Mouse (Mus musculus): ENCODE measurements at regions not wholly inside any gene's neighbourhood (a gene's known extent, or its start where the extent isn't known, plus 50 kb on each side); places are given as distances from the start of the nearest gene placed in this dataset.
"Not testable (repeated sequence)": the region's sequence is repeated elsewhere in the genome, so short reads cannot be mapped to it uniquely, and the experiment has no call there.

- H3K9me3 ChIP-seq (ENCODE audit: control insufficient read depth, low read length); H3K9ac ChIP-seq (ENCODE audit: low read depth, low read length); H3K4me1 ChIP-seq (ENCODE audit: control insufficient read depth, insufficient read depth, low read length); H3K27me3 ChIP-seq (replicated peaks; ENCODE audit: control insufficient read depth, insufficient read depth, low read length); H3K4me2 ChIP-seq (ENCODE audit: low read depth, low read length); H3K36me3 ChIP-seq (ENCODE audit: control insufficient read depth, insufficient read depth, low read length); H3K4me3 ChIP-seq (ENCODE audit: low read length); ATAC-seq; H3K27ac ChIP-seq (ENCODE audit: low read length): not testable (repeated sequence)
- 96% methylated on average over 1 of the region's 1 CpGs for WGBS
These were observed 117.0 kb downstream of the Lyplal1 start for GRCm38 (mm10) chr1:186000066-186000465.

- Histone ChIP-seq H3K4me3 (ENCODE audit: low read length) (no peak overlapping the region), H3K9me3 (ENCODE audit: control insufficient read depth, low read length) (no peaks in the 10 kb centered on the region), H3K36me3 (ENCODE audit: control insufficient read depth, insufficient read depth, low read length) (no peaks in the 10 kb centered on the region), H3K27me3 (replicated peaks; ENCODE audit: control insufficient read depth, insufficient read depth, low read length) (no peaks in the 10 kb centered on the region), H3K4me2 (ENCODE audit: low read depth, low read length) (no peak overlapping the region), H3K4me1 (ENCODE audit: control insufficient read depth, insufficient read depth, low read length) (no peaks in the 10 kb centered on the region), H3K27ac (ENCODE audit: low read length) (no peak overlapping the region), H3K9ac (ENCODE audit: low read depth, low read length) (no peak overlapping the region)
- ATAC-seq = no peak
- 80% methylated on average over 1 of the region's 1 CpGs for WGBS
These were observed 103.7 kb downstream of the Lyplal1 start for GRCm38 (mm10) chr1:186013413-186013812.

DNA sequence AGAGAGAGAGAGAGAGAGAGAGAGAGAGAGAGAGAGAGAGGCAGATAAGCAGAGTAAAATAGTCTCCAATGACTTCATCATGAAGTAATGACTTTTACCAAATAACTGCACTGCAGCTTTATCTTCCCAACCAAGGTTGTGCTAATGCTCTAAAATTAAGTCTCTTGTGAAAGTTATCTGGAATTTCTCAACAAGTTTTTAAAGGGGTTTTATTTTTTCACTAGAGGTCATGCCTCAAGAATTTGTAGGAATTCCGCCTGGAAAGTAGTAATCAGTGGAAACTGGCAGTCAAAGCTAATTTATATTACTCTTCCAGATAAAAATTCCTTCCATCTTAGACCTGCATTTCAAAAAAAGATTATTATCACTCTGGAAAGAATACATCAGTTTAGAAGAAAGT is 102.9 kb downstream of the Lyplal1 start:
- no peak for ATAC-seq
- no peak overlapping the region for H3K27ac ChIP-seq (ENCODE audit: low read length)
- no peak overlapping the region for H3K4me3 ChIP-seq (ENCODE audit: low read length)
- H3K4me2 ChIP-seq (ENCODE audit: low read depth, low read length) = no peak overlapping the region
- H3K9ac ChIP-seq (ENCODE audit: low read depth, low read length) = no peak overlapping the region
- WGBS = 55% methylated on average over 1 of the region's 1 CpGs
- no peaks in the 10 kb centered on the region for H3K27me3 ChIP-seq (replicated peaks; ENCODE audit: control insufficient read depth, insufficient read depth, low read length)
- H3K36me3 ChIP-seq (ENCODE audit: control insufficient read depth, insufficient read depth, low read length) = no peaks in the 10 kb centered on the region
- H3K9me3 ChIP-seq (ENCODE audit: control insufficient read depth, low read length) = no peaks in the 10 kb centered on the region
- no peaks in the 10 kb centered on the region for H3K4me1 ChIP-seq (ENCODE audit: control insufficient read depth, insufficient read depth, low read length)

DNA sequence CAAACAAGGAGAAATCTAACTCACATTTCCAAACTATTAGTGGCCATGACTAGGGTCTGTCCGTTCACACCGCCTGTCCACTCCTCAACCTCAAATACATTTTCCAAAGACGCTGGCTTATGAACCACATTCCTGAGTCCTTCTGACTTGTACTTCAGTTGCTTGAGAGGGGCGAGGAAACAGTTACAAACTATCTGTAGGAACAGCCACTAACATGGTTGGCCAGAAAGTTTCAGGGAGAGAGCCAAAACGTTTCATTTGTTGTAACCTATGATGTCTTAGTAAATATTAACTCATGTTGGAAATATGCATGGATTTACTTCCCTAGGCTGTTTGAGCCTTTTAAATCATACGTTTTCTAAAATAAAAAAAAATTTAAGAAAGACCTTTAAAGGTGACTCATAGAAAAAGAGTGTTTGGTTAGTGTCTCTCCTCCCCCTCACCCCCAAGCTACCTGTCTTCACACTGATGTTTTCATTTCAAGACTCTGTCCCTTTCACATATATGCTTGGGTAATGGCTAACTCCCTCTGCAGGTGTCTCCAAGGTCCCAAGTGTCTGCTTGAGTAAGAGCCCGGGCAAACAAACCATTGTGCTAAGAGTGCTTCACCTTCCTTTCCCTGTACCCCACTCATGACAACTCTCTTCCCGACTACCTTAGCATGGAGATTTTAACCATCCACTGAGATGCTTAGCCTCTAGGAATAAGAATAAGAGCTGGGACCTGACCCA is 101.1 kb downstream of the Lyplal1 start:
- ATAC-seq = no peak
- H3K9ac ChIP-seq (ENCODE audit: low read depth, low read length) = no peak overlapping the region
- 61% methylated on average over 8 of the region's 8 CpGs for whole genome bisulfite sequencing
- no peaks in the 10 kb centered on the region for H3K36me3 ChIP-seq (ENCODE audit: control insufficient read depth, insufficient read depth, low read length)
- H3K27ac ChIP-seq (ENCODE audit: low read length) = no peak overlapping the region
- no peaks in the 10 kb centered on the region for H3K9me3 ChIP-seq (ENCODE audit: control insufficient read depth, low read length)
- no peak overlapping the region for H3K4me2 ChIP-seq (ENCODE audit: low read depth, low read length)
- no peak overlapping the region for H3K4me3 ChIP-seq (ENCODE audit: low read length)
- H3K4me1 ChIP-seq (ENCODE audit: control insufficient read depth, insufficient read depth, low read length) = no peaks in the 10 kb centered on the region
- H3K27me3 ChIP-seq (replicated peaks; ENCODE audit: control insufficient read depth, insufficient read depth, low read length) = no peaks in the 10 kb centered on the region

GRCm38 (mm10) chr1:186017547-186017946 is 99.6 kb downstream of the Lyplal1 start:
- Histone ChIP-seq H3K9ac (ENCODE audit: low read depth, low read length) (no peak overlapping the region), H3K36me3 (ENCODE audit: control insufficient read depth, insufficient read depth, low read length) (no peaks in the 10 kb centered on the region), H3K4me1 (ENCODE audit: control insufficient read depth, insufficient read depth, low read length) (no peaks in the 10 kb centered on the region), H3K27ac (ENCODE audit: low read length) (no peak overlapping the region), H3K4me2 (ENCODE audit: low read depth, low read length) (no peak overlapping the region), H3K9me3 (ENCODE audit: control insufficient read depth, low read length) (no peaks in the 10 kb centered on the region), H3K4me3 (ENCODE audit: low read length) (no peak overlapping the region), H3K27me3 (replicated peaks; ENCODE audit: control insufficient read depth, insufficient read depth, low read length) (no peaks in the 10 kb centered on the region)
- ATAC-seq = no peak
- WGBS = 59% methylated on average over 1 of the region's 1 CpGs

DNA sequence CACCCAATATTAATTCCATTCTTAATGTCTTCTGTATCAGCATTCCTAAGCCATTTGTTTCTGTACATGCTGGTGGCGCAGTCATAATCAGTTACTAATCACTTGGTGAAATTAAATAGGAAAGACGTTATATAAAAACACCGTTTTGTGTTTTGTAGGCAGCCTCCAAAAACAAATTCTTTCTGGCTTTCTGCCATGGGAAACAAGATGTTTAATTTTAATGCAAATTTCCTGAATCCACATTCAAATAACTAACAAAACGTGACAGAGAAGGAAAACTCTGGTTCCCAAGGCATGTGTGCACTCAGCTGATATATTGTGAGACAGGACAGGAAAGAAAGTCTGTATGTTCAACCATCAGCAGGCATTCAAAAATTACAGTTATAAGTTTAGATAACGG is 97.6 kb downstream of the Lyplal1 start:
- no peak overlapping the region for H3K4me3 ChIP-seq (ENCODE audit: low read length)
- H3K36me3 ChIP-seq (ENCODE audit: control insufficient read depth, insufficient read depth, low read length) = no peaks in the 10 kb centered on the region
- no peak overlapping the region for H3K9ac ChIP-seq (ENCODE audit: low read depth, low read length)
- no peak for ATAC-seq
- 81% methylated on average over 5 of the region's 5 CpGs for WGBS
- no peak overlapping the region for H3K4me2 ChIP-seq (ENCODE audit: low read depth, low read length)
- H3K4me1 ChIP-seq (ENCODE audit: control insufficient read depth, insufficient read depth, low read length) = no peaks in the 10 kb centered on the region
- H3K9me3 ChIP-seq (ENCODE audit: control insufficient read depth, low read length) = no peaks in the 10 kb centered on the region
- H3K27me3 ChIP-seq (replicated peaks; ENCODE audit: control insufficient read depth, insufficient read depth, low read length) = no peaks in the 10 kb centered on the region
- H3K27ac ChIP-seq (ENCODE audit: low read length) = no peak overlapping the region

DNA sequence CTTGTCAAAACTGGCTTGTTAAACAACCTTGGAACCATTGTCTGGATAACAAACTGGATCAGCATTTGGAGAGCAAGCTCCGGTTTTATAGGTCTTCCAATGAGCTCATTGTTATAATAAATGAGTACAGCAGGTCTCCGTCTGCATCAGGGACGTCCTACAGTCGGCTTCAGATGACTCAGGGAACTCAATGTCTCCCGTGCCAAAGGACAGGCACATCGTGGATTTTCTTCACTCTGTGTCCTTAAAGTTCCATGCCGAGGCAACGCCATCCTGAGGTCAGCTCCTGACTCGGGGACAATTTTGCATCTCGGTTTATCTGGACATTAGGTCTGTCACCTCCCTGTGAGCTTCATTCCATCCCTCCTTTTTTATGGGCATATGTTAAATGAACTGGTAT is 85.2 kb downstream of the Lyplal1 start:
- H3K9me3 ChIP-seq (ENCODE audit: control insufficient read depth, low read length) = no peaks in the 10 kb centered on the region
- 74% methylated on average over 10 of the region's 10 CpGs for WGBS
- ATAC-seq = no peak
- no peaks in the 10 kb centered on the region for H3K27me3 ChIP-seq (replicated peaks; ENCODE audit: control insufficient read depth, insufficient read depth, low read length)
- no peak overlapping the region for H3K9ac ChIP-seq (ENCODE audit: low read depth, low read length)
- H3K27ac ChIP-seq (ENCODE audit: low read length) = no peak overlapping the region
- no peak overlapping the region for H3K4me3 ChIP-seq (ENCODE audit: low read length)
- no peaks in the 10 kb centered on the region for H3K4me1 ChIP-seq (ENCODE audit: control insufficient read depth, insufficient read depth, low read length)
- no peaks in the 10 kb centered on the region for H3K36me3 ChIP-seq (ENCODE audit: control insufficient read depth, insufficient read depth, low read length)
- H3K4me2 ChIP-seq (ENCODE audit: low read depth, low read length) = no peak overlapping the region

- Histone ChIP-seq H3K9me3 (ENCODE audit: control insufficient read depth, low read length) (no peaks in the 10 kb centered on the region), H3K4me3 (ENCODE audit: low read length) (no peak overlapping the region), H3K27me3 (replicated peaks; ENCODE audit: control insufficient read depth, insufficient read depth, low read length) (no peaks in the 10 kb centered on the region), H3K9ac (ENCODE audit: low read depth, low read length) (no peak overlapping the region), H3K36me3 (ENCODE audit: control insufficient read depth, insufficient read depth, low read length) (no peaks in the 10 kb centered on the region), H3K4me2 (ENCODE audit: low read depth, low read length) (no peak overlapping the region), H3K27ac (ENCODE audit: low read length) (no peak overlapping the region), H3K4me1 (ENCODE audit: control insufficient read depth, insufficient read depth, low read length) (no peaks in the 10 kb centered on the region)
- ATAC-seq = peak; percentile 50; the same call in 1 of the 2 replicates
- 42% methylated on average over 2 of the region's 2 CpGs for WGBS
These were observed 82.7 kb downstream of the Lyplal1 start for GRCm38 (mm10) chr1:186034443-186034842.
